Mouse (Mus musculus): ENCODE measurements around the gene Cdyl.
"Not testable (repeated sequence)": the region's sequence is repeated elsewhere in the genome, so short reads cannot be mapped to it uniquely, and the experiment has no call there.

Gene Cdyl

GRCm38 (mm10) chr13:35800270-35800669 lies 140.6 kb downstream of the Cdyl start:
- no peak for DNase-seq (ENCODE audit: low read depth)

- no peak for DNase-seq (ENCODE audit: low read depth)
These were observed 146.1 kb downstream of the Cdyl start for GRCm38 (mm10) chr13:35805727-35806126.

GRCm38 (mm10) chr13:35806165-35806564 lies 146.5 kb downstream of the Cdyl start:
- no peak for DNase-seq (ENCODE audit: low read depth)

GRCm38 (mm10) chr13:35807016-35807415 lies 147.4 kb downstream of the Cdyl start:
- DNase-seq (ENCODE audit: low read depth): no peak

DNA sequence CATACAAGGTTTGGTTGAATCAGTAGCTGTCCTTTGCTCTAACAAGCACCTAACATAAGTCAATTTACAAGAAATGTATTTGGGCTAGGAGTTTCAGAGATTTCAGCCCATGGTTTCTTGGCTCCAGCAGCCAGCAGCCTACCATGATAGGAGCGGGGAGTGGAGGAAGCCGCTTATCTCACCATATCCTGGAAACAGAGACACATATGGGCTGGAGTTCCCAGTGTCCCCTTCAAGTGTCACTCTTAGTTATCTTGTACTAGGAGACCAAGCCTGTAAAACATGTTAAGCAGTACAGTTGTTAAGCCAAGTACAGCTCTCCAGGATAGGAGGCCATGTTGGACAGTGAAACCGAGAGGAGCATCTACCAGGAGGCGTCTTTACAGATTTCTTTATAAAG lies 147.9 kb downstream of the Cdyl start:
- no peak for DNase-seq (ENCODE audit: low read depth)

GRCm38 (mm10) chr13:35807940-35808339 lies 148.3 kb downstream of the Cdyl start:
- DNase-seq (ENCODE audit: low read depth): no peak

DNA sequence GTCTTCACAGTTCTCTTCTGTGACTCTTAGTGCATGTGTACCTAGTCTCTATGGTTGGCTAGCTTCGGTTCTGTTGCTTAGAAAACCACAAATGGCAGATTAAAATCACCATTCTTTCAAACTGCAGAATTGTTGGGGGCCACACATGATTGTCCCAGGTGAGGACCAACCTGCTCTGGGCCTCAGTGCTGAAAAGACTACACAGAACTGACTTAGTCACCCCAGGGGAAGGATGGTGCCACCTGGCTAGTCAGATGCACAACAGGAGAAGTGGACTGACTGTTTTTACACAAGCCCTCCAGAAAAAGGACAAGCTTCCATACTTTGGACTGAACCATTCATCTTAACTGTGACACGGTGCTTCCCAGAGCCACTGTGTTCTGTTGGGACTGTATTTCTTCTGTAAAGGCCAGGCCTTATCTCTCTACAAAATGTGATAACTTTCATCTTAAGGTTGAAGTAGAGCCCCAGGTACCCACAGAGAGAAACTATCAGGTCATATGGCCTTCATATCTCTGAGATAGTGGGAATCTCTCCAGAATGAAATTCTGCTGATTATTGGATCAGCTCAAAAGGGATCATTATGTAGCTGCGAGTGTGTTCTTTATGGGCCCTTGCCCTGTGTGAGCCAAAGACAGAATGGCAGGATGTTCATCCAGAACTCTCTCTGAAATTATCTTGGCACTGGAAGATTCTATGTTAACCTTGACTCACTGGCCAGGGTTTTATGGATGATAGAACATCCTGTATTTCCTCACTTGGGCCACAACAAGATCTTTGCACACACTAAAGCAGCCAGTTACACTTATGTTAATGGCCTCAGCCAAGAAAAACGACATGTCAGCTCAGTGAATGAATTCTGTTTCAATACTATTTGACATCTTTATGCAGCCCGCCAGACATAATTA lies 149.9 kb downstream of the Cdyl start:
- no peak for DNase-seq (ENCODE audit: low read depth)

- DNase-seq (ENCODE audit: low read depth): no peak
These were observed 150.5 kb downstream of the Cdyl start for GRCm38 (mm10) chr13:35810160-35810537.

DNA sequence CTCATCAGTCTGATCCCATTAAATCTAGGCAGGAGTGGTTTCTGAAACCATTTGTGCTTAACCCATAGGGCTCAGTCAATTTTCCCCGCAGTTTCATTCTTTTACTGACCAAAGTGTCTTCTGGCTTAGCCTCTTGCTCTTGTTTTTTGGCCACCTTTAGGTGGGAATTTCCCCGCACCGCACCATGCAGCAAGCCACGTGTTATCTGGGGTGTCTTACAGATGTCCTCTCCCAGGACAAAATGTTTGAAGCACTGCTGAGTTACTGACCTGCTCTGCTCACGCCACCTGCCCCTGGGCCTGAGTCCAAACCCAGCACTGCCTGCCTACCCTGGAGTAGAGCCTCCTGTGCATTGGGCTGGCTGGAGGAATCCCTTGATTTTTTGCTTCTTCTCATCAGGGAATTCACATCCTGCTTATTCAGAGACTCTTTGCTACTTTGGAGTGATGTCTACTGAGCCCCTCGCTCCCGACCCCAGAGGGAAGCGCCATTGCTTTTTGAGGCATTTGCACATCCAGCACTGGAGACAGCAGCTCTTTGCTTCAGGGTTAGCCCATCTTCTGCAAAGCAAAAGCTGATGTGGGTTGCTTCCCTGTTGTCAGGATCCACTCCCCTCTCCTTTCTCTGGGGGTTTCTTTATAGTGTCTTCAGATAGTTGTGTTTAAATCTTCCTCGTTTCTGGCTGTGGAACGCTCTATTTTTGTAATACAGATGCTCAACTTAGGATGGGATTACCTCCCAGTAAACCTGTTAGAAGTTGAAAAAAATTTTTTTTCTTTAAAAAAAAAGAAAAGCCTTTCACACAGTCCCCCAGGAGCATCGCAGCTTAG lies 151.9 kb downstream of the Cdyl start:
- no peak for DNase-seq (ENCODE audit: low read depth)

DNA sequence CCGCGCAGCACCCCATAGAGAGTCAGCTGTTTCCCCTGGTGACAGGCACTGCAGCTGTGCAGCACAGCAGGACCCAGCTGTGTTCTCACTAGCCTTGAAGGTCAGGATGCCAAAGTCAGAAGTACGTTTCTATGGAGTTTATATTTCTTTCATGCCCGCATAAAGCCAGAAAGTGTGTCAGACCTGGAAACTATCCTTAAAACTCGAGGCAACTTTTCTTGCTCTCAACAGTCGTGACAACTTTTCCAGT lies 152.5 kb downstream of the Cdyl start:
- no peak for DNase-seq (ENCODE audit: low read depth)

GRCm38 (mm10) chr13:35813348-35814127 lies 153.9 kb downstream of the Cdyl start:
- DNase-seq (ENCODE audit: low read depth): no peak

DNA sequence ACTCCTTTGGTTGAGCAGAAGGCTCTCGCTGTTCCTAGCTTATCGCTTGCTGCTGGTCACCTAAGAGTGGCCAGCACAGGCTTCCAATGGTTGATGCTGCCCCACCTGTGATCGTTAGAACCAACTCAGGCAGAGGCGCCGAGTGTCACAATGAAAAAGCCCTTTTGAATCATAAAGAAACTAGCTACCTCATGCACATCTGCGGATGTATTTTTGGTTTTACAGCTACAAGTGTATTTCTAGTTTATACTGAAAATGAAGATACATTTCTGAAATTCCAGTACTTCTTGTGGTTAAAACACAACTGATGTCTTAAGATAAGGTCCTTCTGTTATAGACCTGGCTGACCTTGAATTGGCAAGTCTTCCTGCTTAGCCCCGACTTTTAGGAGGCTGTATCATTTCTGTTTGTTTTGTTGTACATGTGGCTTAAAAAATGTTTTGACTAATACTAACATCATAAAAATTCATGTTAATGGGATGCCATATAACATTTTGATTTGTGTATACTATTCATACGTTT lies 155.6 kb downstream of the Cdyl start:
- peak; percentile 43 for DNase-seq (ENCODE audit: low read depth)

- no peak for DNase-seq (ENCODE audit: low read depth)
These were observed 156.2 kb downstream of the Cdyl start for GRCm38 (mm10) chr13:35815782-35816368.

DNA sequence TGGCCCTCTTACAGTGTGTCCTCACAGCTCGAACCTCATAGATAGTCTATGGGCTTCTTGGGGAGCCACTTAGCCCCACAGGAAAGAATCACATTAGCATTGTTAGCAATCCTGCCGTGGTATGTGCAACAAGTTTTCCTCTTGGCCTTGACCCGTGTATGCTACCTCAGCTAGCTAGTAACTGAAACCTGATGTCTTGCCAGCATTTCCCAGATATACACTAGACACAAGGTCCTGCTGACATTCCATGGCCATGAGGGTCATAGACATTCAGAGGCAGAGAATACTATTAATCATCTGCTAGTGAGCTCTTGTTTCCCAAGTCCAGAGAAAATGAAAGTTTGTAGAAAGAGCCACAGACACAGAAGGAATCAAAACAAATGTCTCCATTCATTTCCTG lies 158.0 kb downstream of the Cdyl start:
- DNase-seq (ENCODE audit: low read depth): no peak

GRCm38 (mm10) chr13:35818060-35818459 lies 158.4 kb downstream of the Cdyl start:
- DNase-seq (ENCODE audit: low read depth): no peak

- DNase-seq (ENCODE audit: low read depth): peak; percentile 73
These were observed 162.3 kb downstream of the Cdyl start for GRCm38 (mm10) chr13:35821821-35822454.

DNA sequence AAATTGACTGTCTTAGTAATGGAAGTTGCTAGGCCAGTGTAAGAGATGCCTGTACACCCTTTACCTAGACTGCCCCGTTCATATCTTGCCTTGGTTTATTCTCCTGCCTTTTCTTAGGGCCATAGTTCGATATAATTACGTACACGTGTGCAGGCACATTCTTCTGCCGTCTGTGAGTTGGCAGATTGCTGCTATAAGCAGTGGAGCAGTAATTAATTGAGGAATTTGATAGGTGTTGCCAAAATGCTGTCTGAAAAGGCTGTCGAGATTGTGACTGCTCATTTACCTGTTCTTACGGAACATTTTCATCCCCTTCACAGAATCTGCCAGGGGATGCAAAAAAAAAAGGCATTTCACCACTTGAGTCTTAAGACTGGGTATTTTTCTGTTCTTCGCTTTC lies 163.2 kb downstream of the Cdyl start:
- DNase-seq (ENCODE audit: low read depth): no peak

- DNase-seq (ENCODE audit: low read depth): no peak
These were observed 166.0 kb downstream of the Cdyl start for GRCm38 (mm10) chr13:35825639-35826038.

- DNase-seq (ENCODE audit: low read depth): no peak
These were observed 173.0 kb downstream of the Cdyl start for GRCm38 (mm10) chr13:35832676-35833075.

DNA sequence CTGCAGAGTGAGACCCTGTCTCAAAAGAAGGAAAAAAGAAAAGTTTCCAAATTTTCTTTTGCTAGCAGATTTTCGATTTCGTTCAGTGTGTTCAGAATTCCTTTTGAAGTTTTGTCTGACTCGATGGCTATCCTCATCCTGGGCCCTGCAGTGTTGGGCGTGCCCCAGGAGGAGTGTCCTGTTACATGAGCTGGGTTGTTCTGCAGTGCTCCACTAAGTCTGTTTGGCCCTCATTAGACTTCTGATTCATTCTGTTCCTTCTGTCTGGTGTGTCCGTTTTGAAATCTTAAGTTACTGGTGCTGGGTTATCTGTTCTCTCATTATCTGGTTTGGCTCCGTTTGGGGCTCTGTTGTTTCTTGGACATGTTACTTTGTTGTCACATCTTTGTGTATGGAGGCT lies 174.3 kb downstream of the Cdyl start:
- no peak for DNase-seq (ENCODE audit: low read depth)

DNA sequence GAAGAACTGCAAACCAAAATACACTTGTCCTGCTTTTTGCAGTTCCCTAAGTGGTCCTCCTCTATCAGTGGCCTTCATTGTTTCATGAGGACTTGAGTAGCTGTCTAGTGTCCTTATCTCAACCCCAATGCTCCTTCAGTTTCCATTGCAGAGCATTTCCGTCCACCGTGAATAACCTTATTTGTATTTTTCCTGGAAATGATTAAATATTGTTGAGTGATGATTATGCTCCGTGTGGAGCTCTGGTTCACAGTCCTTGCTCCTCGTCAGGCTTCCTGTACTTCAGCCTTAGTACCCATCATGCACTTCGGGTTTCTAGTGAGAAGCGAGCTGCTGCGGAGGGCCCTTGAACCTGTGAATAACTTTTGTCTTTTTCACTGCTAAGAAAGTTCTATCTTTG lies 176.0 kb downstream of the Cdyl start:
- no peak for DNase-seq (ENCODE audit: low read depth)

DNA sequence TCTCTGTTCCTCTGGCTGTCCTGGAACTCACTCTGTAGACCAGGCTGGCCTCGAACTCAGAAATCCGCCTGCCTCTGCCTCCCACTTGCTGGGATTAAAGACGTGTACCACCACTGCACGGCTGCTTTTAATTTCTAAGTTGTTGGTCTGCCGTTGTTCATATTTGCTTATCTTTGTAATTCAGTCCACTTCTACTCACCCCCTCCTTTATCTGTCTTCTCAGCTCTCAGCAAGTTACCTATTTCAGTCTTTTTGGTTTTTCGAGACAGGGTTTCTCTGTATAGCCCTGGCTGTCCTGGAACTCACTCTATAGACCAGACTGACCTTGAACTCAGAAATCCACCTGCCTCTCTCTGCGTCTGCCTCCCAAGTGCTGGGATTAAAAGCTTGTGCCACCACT lies 176.9 kb downstream of the Cdyl start:
- DNase-seq (ENCODE audit: low read depth): not testable (repeated sequence)

Measured in 416B (cell line).